17 mouse cellular contexts compared by ENCODE assay signal in the genomic region with DNA sequence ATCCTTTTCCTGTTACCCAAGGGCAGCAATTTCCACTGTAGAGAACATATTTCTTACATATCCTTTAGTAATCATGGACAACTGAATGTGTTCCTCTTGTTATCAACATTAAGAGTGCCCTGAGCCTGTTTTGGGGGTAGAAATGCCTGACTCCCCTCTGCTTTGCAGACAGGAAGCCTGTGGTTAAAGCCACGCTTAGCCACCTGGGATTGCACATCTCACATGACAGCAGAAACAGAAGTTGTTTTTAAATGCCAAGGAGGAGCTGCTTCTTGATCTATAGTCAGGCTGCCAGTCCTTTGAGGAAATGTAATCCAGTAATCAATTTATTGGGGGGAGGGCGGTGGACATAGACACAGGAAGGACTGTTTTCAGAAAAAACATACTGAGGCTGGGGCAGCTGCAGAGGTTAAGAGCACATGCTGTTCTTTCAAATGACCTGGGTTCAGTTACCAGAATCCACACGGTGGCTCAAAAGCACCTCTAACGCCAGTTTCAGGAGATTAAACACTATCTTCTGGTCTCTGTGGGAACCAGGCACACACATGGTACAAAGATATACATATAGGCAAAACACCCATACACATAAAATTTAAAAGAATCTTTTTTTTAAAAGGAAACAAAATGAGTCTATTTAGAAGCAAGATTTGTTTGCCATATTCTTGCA. TPM values are rescaled to one million over a fixed set of nuclear protein-coding genes. Genes with fewer than 3 reads are reported as not detected.
A peak's percentile ranks its signal among the peaks of the same experiment; 100 is the strongest.
DNase-seq lines count a peak whose midpoint lies in the region; ATAC-seq and TF ChIP-seq lines count a peak whose summit lies in the region.
"Had no signal": no experiment of that assay in that cellular context is flagged by ENCODE, and none has a peak within 500 bp of the region (broad histone marks: within the 10 kb centered on the region; RNA-seq: fewer than 3 reads in every experiment).

No protein-coding gene starts in this region.

- peak overlapping the region; percentile 48 for H3K9ac ChIP-seq in MEL (ENCODE audit: control insufficient read depth, low read depth, low read length, poor library complexity, severe bottlenecking)
- H3K9ac ChIP-seq: forebrain, embryonic 13.5 days; hindbrain, embryonic 15.5 days; limb, embryonic 12.5 days; midbrain, embryonic 12.5 days; stomach, embryonic 15.5 days had no signal

- no peaks in the 10 kb centered on the region; the same call in 1 of the 2 replicates for H3K79me2 ChIP-seq in MEL (ENCODE audit: control insufficient read depth, insufficient read depth, low read length, poor library complexity)

- peak in 1 of 2 experiments; percentile 45; a peak in 1 of 4 replicates for TF ChIP-seq POLR2A in MEL (IDR thresholded peaks at IDR 0.05; ENCODE audit: control insufficient read depth in 1 of 2, insufficient read depth in 1 of 2, low read depth in 1 of 2, low read length in 2 of 2, poor library complexity in 1 of 2)

- ATAC-seq in inflammation-experienced regulatory T-cells, adult 6 months, result peak; percentile 55
- ATAC-seq in neutrophil, adult 5-6 weeks (ENCODE audit: extremely low read depth, insufficient number of reproducible peaks, low FRiP score, poor library complexity, severe bottlenecking), result peak; percentile 46
- ATAC-seq: forebrain, embryonic 13.5 days had no signal

- peak overlapping the region in 1 of 2 experiments; percentile 17; a peak in 2 of 4 replicates for H3K4me3 ChIP-seq in MEL (ENCODE audit: control insufficient read depth in 1 of 2, insufficient read depth in 1 of 2, low read depth in 2 of 2, low read length in 2 of 2)
- no peak overlapping the region for H3K4me3 ChIP-seq in layer of hippocampus, adult 2 months
- H3K4me3 ChIP-seq: forebrain, embryonic 13.5 days; hindbrain, embryonic 15.5 days; limb, embryonic 12.5 days; midbrain, embryonic 12.5 days; stomach, embryonic 15.5 days had no signal

- H3K27ac ChIP-seq in MEL (ENCODE audit: control insufficient read depth, low read depth, low read length), result peak overlapping the region; percentile 83
- no peak overlapping the region for H3K27ac ChIP-seq in layer of hippocampus, adult 2 months
- H3K27ac ChIP-seq: forebrain, embryonic 13.5 days; hindbrain, embryonic 15.5 days; limb, embryonic 12.5 days; midbrain, embryonic 12.5 days; stomach, embryonic 15.5 days had no signal

- H3K36me3 ChIP-seq in MEL (ENCODE audit: control insufficient read depth in 1 of 2, insufficient read depth in 2 of 2, low read length in 2 of 2), result peaks cover 0 to 69% of the 10 kb centered on the region in 2 experiments; a peak in 2 of 4 replicates
- H3K36me3 ChIP-seq: hindbrain, embryonic 15.5 days; limb, embryonic 12.5 days; midbrain, embryonic 12.5 days; stomach, embryonic 15.5 days had no signal

- TF ChIP-seq RAD21 in MEL (IDR thresholded peaks at IDR 0.05; ENCODE audit: low read depth, low read length), result peak; percentile 6

- TF ChIP-seq EP300 in MEL (IDR thresholded peaks at IDR 0.05; ENCODE audit: low read depth in 1 of 2, low read length in 2 of 2), result peak; percentile 73 to 77; a peak in 3 of 4 replicates

- H3K27me3 ChIP-seq in MEL (ENCODE audit: control insufficient read depth in 1 of 2, insufficient read depth in 2 of 2, low read length in 2 of 2), result no peaks in the 10 kb centered on the region
- H3K27me3 ChIP-seq: forebrain, embryonic 13.5 days; hindbrain, embryonic 15.5 days; limb, embryonic 12.5 days; midbrain, embryonic 12.5 days; stomach, embryonic 15.5 days had no signal

- peak; percentile 91 for DNase-seq in 416B (ENCODE audit: low read depth)
- DNase-seq in MEL (ENCODE audit: low read depth, low spot score), result peak; percentile 89
- DNase-seq in right cerebral cortex, postnatal 10 days (ENCODE audit: low spot score in 2 of 2), result no peak
- DNase-seq in kidney, adult 18-20 months, result no peak
- no peak for DNase-seq in cerebellum, adult 8-10 months
- no peak for DNase-seq in layer of hippocampus, adult 2 months (ENCODE audit: low spot score in 2 of 2)

- no peak for TF ChIP-seq CTCF in MEL (IDR thresholded peaks at IDR 0.05 in 2 of 3, conservative IDR thresholded peaks at IDR 0.05 in 1 of 3; ENCODE audit: control insufficient read depth in 1 of 3, insufficient read depth in 1 of 3, low read depth in 2 of 3, low read length in 3 of 3, poor library complexity in 1 of 3, severe bottlenecking in 1 of 3)
- TF ChIP-seq CTCF in layer of hippocampus, adult 2 months (conservative IDR thresholded peaks at IDR 0.05), result no peak

- peaks cover 52 to 61% of the 10 kb centered on the region in 2 experiments for H3K4me1 ChIP-seq in MEL (ENCODE audit: control insufficient read depth in 1 of 2, insufficient read depth in 2 of 2, low read length in 2 of 2)
- H3K4me1 ChIP-seq: forebrain, embryonic 13.5 days; hindbrain, embryonic 15.5 days; limb, embryonic 12.5 days; midbrain, embryonic 12.5 days; stomach, embryonic 15.5 days had no signal

- no peaks in the 10 kb centered on the region for H3K9me3 ChIP-seq in MEL (replicated peaks; ENCODE audit: insufficient read depth, low read length)
- H3K9me3 ChIP-seq: forebrain, embryonic 13.5 days; hindbrain, embryonic 15.5 days; limb, embryonic 12.5 days; midbrain, embryonic 12.5 days; stomach, embryonic 15.5 days had no signal

TF ChIP-seq in MEL, 35 proteins besides CTCF, POLR2A, EP300 and RAD21:
- peak; percentile 74 for TF ChIP-seq RCOR1 (IDR thresholded peaks at IDR 0.05; ENCODE audit: low read depth, low read length)
- no peak for TF ChIP-seq USF2 (IDR thresholded peaks at IDR 0.05; ENCODE audit: borderline replicate concordance in 1 of 2, insufficient read depth in 1 of 2, low read depth in 1 of 2, low read length in 2 of 2)
- TF ChIP-seq TAL1 (IDR thresholded peaks at IDR 0.05; ENCODE audit: low read length), result peak; percentile 55
- TF ChIP-seq KAT2A (conservative IDR thresholded peaks at IDR 0.05; ENCODE audit: low read depth, low read length), result 0 out of 2 replicates have a peak, but pooled peaks have one; percentile 24
- TF ChIP-seq SIN3A (IDR thresholded peaks at IDR 0.05; ENCODE audit: low read length), result peak; percentile 89
- TF ChIP-seq MXI1 (IDR thresholded peaks at IDR 0.05; ENCODE audit: low read depth, low read length), result peak; percentile 70
- TF ChIP-seq MYC (IDR thresholded peaks at IDR 0.05; ENCODE audit: low read depth, low read length), result peak; percentile 85
- no peak; the same call in 1 of the 2 replicates for TF ChIP-seq GATA1 (IDR thresholded peaks at IDR 0.05; ENCODE audit: low read depth, low read length)
- TF ChIP-seq POLR2AphosphoS5 (IDR thresholded peaks at IDR 0.05; ENCODE audit: borderline replicate concordance, low read depth, low read length), result no peak
- peak; percentile 69 for TF ChIP-seq TCF12 (IDR thresholded peaks at IDR 0.05; ENCODE audit: low read depth, low read length)
- peak; percentile 77 for TF ChIP-seq MAX (IDR thresholded peaks at IDR 0.05; ENCODE audit: low read length)
- peak; percentile 74 for TF ChIP-seq USF1 (IDR thresholded peaks at IDR 0.05; ENCODE audit: low read depth, low read length)
- TF ChIP-seq NELFE (IDR thresholded peaks at IDR 0.05; ENCODE audit: low read depth, low read length), result peak; percentile 22
- TF ChIP-seq MEF2A (IDR thresholded peaks at IDR 0.05; ENCODE audit: extremely low read depth, insufficient replicate concordance, low read depth, low read length, poor library complexity, severe bottlenecking), result peak; percentile 10; the same call in 1 of the 2 replicates
- TF ChIP-seq JUND (IDR thresholded peaks at IDR 0.05; ENCODE audit: low read depth, low read length), result no peak
- TF ChIP-seq SMC3 (IDR thresholded peaks at IDR 0.05; ENCODE audit: low read depth, low read length), result peak; percentile 31; the same call in 1 of the 2 replicates
- 0 out of 2 replicates have a peak, but pooled peaks have one; percentile 51 for TF ChIP-seq POLR2AphosphoS2 (IDR thresholded peaks at IDR 0.05; ENCODE audit: low read length)
- no peak for TF ChIP-seq MAZ (IDR thresholded peaks at IDR 0.05; ENCODE audit: low read depth, low read length)
- peak; percentile 86 for TF ChIP-seq BHLHE40 (IDR thresholded peaks at IDR 0.05; ENCODE audit: borderline replicate concordance, low read depth, low read length)
- peak; percentile 65 for TF ChIP-seq HCFC1 (IDR thresholded peaks at IDR 0.05; ENCODE audit: low read depth, low read length)
- TF ChIP-seq ETS1 (IDR thresholded peaks at IDR 0.05; ENCODE audit: low read depth, low read length), result peak; percentile 88
- peak; percentile 80; the same call in 1 of the 2 replicates for TF ChIP-seq TBP (IDR thresholded peaks at IDR 0.05; ENCODE audit: low read depth, low read length)
- TF ChIP-seq ELF1 (IDR thresholded peaks at IDR 0.05; ENCODE audit: low read depth, low read length), result 0 out of 2 replicates have a peak, but pooled peaks have one; percentile 35
TF ChIP-seq in MEL: peak in this region for 18.

RNA-seq across cellular contexts. Expression of a gene that starts 58.0 kb away (rescaled TPM):
- not detected in 2 replicates for total RNA-seq in MEL (2012; rRNA removed)
- not detected for polyA plus RNA-seq in MEL (2012; ENCODE audit: insufficient read depth in 1 of 2, insufficient read length in 2 of 2, low read depth in 1 of 2, low replicate concordance in 2 of 2, missing spikeins in 1 of 2)
- polyA plus RNA-seq in inflammation-experienced regulatory T-cells, adult 6 months (2017; shearing (Covaris generic)), result not detected
- not detected in 2 replicates for total RNA-seq in neutrophil, adult 5-6 weeks (2017)
- not detected for total RNA-seq in layer of hippocampus, adult 2 months (2021)
- total RNA-seq: heart, adult 18-20 months; layer of hippocampus, adult 18-20 months had no signal
- polyA plus RNA-seq: brain, embryonic 14.5 days; cortical plate, adult 2 months; forebrain, embryonic 13.5 days; hindbrain, embryonic 15.5 days; limb, embryonic 12.5 days; midbrain, embryonic 12.5 days; stomach, embryonic 15.5 days had no signal

Comparison
In these comparisons a context has a peak if more than half of its experiments do, and no peak if none do; other contexts are left out.
1. DNase-seq: peak in 416B (single experiment) and MEL (single experiment); none in right cerebral cortex, postnatal 10 days (0 of 2), kidney, adult 18-20 months (single experiment), cerebellum, adult 8-10 months (single experiment) and layer of hippocampus, adult 2 months (0 of 2).